Mouse (Mus musculus) spleen, adult 2 months (tissue): ENCODE data around the gene Zfp637. TPM values are rescaled to one million over a fixed set of nuclear protein-coding genes. Genes with fewer than 3 reads are reported as not detected.
A peak's percentile ranks its signal among the peaks of the same experiment; 100 is the strongest.

Experiments
- DNase-seq, 2 experiments: peaks; one replicate each; pipeline versions ENCODE4 v3.0.0 to v3.0.0-alpha.2; 2012 to 2021; ENCODE audit warnings: low spot score in 2 of 2, low read depth in 1 of 2
- H3K27ac ChIP-seq: fragments of 200-500 bp; 2 replicates; pipeline ENCODE4 v1.5.1; 2012; ENCODE audit warnings: low read length, inconsistent platforms; ENCODE audit not compliant: insufficient read depth
- H3K27me3 ChIP-seq: fragments of 200-500 bp; 2 replicates; pipeline ENCODE4 v1.6.1; 2012; ENCODE audit warnings: mild to moderate bottlenecking, moderate library complexity, low read length, inconsistent platforms; ENCODE audit not compliant: control insufficient read depth, insufficient read depth
- H3K36me3 ChIP-seq: fragments of 200-500 bp; 2 replicates; pipeline ENCODE4 v1.6.1; 2012; ENCODE audit warnings: mild to moderate bottlenecking, low read length, inconsistent platforms; ENCODE audit not compliant: control insufficient read depth, insufficient read depth
- H3K4me1 ChIP-seq: fragments of 200-500 bp; 2 replicates; pipeline ENCODE4 v1.6.1; 2011; ENCODE audit warnings: inconsistent platforms; ENCODE audit not compliant: control insufficient read depth, insufficient read depth, insufficient read length
- H3K4me3 ChIP-seq: fragments of 200-500 bp; 2 replicates; pipeline ENCODE4 v1.5.1; 2011; ENCODE audit warnings: mild to moderate bottlenecking, inconsistent platforms; ENCODE audit not compliant: insufficient read depth, insufficient read length; ENCODE audit errors: extremely low read depth
- CTCF ChIP-seq: fragments of 200-500 bp; IDR thresholded peaks from 2 replicates; pipeline ENCODE4 v1.5.1; 2011; ENCODE audit warnings: mild to moderate bottlenecking, inconsistent platforms; ENCODE audit not compliant: insufficient read depth, insufficient read length, insufficient replicate concordance; ENCODE audit errors: extremely low read depth
- POLR2A ChIP-seq: fragments of 200-500 bp; IDR thresholded peaks from 2 replicates; pipeline ENCODE4 v1.6.1; 2011; ENCODE audit warnings: low read depth, low read length, inconsistent platforms
- WGBS: fragments of 180-500 bp; shearing (Covaris S2); methylation state at CpG from one replicate; pipeline ENCODE4 v1.1.7; 2018; 5-methylcytosine and 5-hydroxymethylcytosine counted together
- polyA plus RNA-seq: library from polyadenylated mRNA; depleted of rRNA; stranded (reverse); fragments of >200 nt; gene quantifications from 2 replicates; pipeline ENCODE4 v1.2.3, GENCODE M21; 2012

The Zfp637 gene
- polyA plus RNA-seq, 1 experiment = 13.7 TPM

DNA sequence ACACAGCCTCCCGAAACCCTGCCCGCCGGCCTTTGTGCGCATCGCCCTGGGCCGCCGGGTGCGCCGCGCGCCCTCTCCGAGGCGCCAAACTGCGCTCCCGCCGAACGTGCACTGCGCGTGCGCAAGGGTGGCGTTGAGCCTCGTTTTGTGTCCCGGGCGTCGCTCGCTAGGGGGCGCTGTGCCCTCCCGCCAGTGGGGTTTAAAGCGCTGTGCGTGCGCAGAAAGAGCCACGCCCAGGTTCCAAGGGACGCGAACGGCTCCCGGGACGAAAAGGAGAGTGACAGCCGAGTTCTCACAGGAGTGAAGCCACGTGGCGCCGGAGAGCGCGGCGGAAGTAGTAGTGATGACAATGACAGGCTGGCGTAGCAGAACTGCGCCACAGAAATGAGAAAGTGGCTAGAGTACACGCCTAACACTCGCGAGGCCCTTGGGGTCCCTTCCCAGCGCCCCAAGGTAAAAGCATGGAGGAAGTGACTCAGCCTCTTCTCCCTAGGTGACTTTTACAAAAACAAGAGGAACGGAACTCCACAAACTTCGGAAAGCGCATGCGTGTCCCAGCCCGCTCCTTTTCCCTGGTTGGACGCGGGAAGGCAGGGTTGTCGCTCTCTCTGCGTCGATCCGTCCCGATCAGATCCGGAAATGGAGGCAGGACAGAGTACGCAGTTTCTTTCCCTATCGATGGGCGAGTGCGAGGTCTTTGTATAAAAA, 38.6 kb downstream of the Zfp637 start:
- TF ChIP-seq CTCF (peak; percentile 99), POLR2A (peak; percentile 79)
- under 1% methylated on average over 67 of the region's 67 CpGs for WGBS

DNA sequence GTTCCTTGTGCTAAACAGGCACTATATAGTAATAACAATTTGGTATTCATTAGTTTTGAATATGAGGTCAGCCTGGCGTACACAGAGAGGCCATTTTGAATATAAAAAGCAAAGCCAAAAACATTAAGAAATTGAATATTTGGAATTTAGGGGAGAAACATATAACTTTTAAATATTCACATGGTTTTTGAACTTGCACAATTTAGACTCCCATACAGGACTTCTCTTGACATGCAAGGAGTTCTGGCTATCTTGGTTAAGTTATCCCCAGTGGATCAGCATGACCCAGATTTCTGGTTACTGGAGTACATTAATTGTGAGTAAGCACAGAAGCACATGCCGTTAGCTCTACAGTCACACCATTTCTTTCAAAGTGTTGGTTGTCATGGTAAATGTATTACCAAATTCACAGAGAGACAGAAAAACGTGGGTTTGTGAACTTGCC, 39.4 kb downstream of the Zfp637 start:
- Histone ChIP-seq H3K27ac (peak overlapping the region; percentile 93), H3K27me3 (no peaks in the 10 kb centered on the region), H3K4me3 (peak overlapping the region; percentile 66), H3K36me3 (no peaks in the 10 kb centered on the region), H3K4me1 (peaks cover 16% of the 10 kb centered on the region)
- DNase-seq = no peak
- TF ChIP-seq CTCF (no peak), POLR2A (no peak)
- 33% methylated on average over 3 of the region's 3 CpGs for WGBS

More for the DNA sequence above, 38.6 kb downstream of the Zfp637 start:
- DNase-seq = peak; percentile 95 to 98
- H3K27ac ChIP-seq = peak overlapping the region; percentile 100
- H3K36me3 ChIP-seq = no peaks in the 10 kb centered on the region
- H3K4me1 ChIP-seq = peaks cover 16% of the 10 kb centered on the region
- no peaks in the 10 kb centered on the region for H3K27me3 ChIP-seq
- H3K4me3 ChIP-seq = peak overlapping the region; percentile 78

- TF ChIP-seq CTCF = no peak
- no peak for TF ChIP-seq POLR2A
- no peaks in the 10 kb centered on the region for H3K27me3 ChIP-seq
- DNase-seq = no peak
- no peaks in the 10 kb centered on the region for H3K36me3 ChIP-seq
- H3K27ac ChIP-seq = peak overlapping the region; percentile 93
- 52% methylated on average over 7 of the region's 7 CpGs for WGBS
- H3K4me1 ChIP-seq = peaks cover 16% of the 10 kb centered on the region
- no peak overlapping the region for H3K4me3 ChIP-seq
Measured at GRCm38 (mm10) chr6:117881229-117881628, 40.2 kb downstream of the Zfp637 start.

DNA sequence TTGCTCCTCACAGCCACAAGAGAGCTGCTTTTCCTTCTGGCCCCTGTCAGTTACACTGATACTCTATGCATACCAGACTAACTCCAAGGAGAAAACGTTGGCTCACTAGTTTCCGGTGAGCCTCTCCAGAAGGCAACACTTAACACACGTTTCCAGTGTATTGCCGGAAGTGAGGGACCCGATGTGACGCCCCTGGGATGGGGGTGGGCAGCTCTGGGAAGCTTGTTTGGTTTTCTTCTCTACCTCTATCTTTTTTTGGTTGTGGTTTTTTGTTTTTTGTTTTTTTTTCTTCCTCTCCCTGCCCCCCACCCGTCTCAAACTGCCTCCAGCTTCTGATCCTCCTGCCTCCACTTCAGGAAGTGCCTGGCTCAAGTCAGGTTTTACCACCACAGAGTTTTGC, 41.0 kb downstream of the Zfp637 start:
- H3K27ac ChIP-seq = peak overlapping the region; percentile 93
- WGBS = 22% methylated on average over 7 of the region's 7 CpGs
- no peaks in the 10 kb centered on the region for H3K36me3 ChIP-seq
- TF ChIP-seq POLR2A = no peak
- TF ChIP-seq CTCF = no peak
- no peak for DNase-seq
- no peak overlapping the region for H3K4me3 ChIP-seq
- H3K27me3 ChIP-seq = no peaks in the 10 kb centered on the region
- peaks cover 16% of the 10 kb centered on the region for H3K4me1 ChIP-seq

- Histone ChIP-seq H3K4me3 (no peak overlapping the region), H3K4me1 (peaks cover 18% of the 10 kb centered on the region), H3K36me3 (no peaks in the 10 kb centered on the region), H3K27ac (no peak overlapping the region), H3K27me3 (no peaks in the 10 kb centered on the region)
- no peak for TF ChIP-seq CTCF
- no peak for TF ChIP-seq POLR2A
- 95% methylated on average over 2 of the region's 2 CpGs for WGBS
- no peak for DNase-seq
Measured at GRCm38 (mm10) chr6:117885943-117886342, 45.0 kb downstream of the Zfp637 start.

DNA sequence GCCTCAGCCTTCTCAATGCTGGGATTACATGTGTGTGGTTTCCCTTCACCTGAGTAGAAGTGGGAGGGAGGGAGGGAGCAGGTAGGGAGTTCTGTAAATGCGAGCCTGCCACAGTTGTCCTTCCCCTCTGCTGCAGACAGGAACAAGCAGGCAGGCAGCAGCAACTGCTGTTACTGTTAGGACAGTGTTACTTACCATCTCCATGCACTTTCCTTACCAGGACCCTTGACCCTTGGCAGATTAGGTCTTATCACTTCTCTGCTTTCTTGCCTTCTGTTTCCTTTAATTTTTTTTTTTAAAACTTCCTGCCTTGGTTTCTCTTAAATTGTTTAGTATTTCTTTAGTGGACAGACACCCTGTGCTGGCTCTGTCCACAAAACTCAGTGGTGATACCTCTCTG, 47.1 kb downstream of the Zfp637 start:
- WGBS = 64% methylated on average over 1 of the region's 1 CpGs
- TF ChIP-seq CTCF = no peak
- no peak for TF ChIP-seq POLR2A
- no peak for DNase-seq
- Histone ChIP-seq H3K27ac (no peak overlapping the region; the same call in 1 of the 2 replicates), H3K4me1 (peaks cover 25% of the 10 kb centered on the region; the same call in 1 of the 2 replicates), H3K27me3 (no peaks in the 10 kb centered on the region), H3K4me3 (no peak overlapping the region), H3K36me3 (no peaks in the 10 kb centered on the region)

- TF ChIP-seq CTCF = no peak
- TF ChIP-seq POLR2A = no peak
- Histone ChIP-seq H3K27me3 (no peaks in the 10 kb centered on the region), H3K27ac (peak overlapping the region; percentile 5; the same call in 1 of the 2 replicates), H3K36me3 (no peaks in the 10 kb centered on the region), H3K4me1 (peaks cover 25% of the 10 kb centered on the region; the same call in 1 of the 2 replicates), H3K4me3 (no peak overlapping the region)
- no peak for DNase-seq
- 76% methylated on average over 2 of the region's 2 CpGs for WGBS
Measured at GRCm38 (mm10) chr6:117888642-117889096, 47.7 kb downstream of the Zfp637 start.
